Mouse (Mus musculus) stomach, embryonic 14.5 days (tissue): Measurements from ENCODE around the gene Ndrg3. TPM values are rescaled to one million over a fixed set of nuclear protein-coding genes. Genes with fewer than 3 reads are reported as not detected.

Experiments
- ATAC-seq: fragments of 200-750 bp; cut with Nextera tagmentation; 2 replicates; pipeline ENCODE4 v1.8.0; 2017; ENCODE audit warnings: low read depth, moderate TSS enrichment; ENCODE audit not compliant: insufficient number of reproducible peaks, insufficient read depth, low FRiP score
- H3K27ac ChIP-seq: fragments of 300-500 bp; sonication (generic); 2 replicates; pipeline ENCODE4 v1.5.1; 2014; ENCODE audit warnings: mild to moderate bottlenecking, low read length, moderate library complexity, mixed read lengths
- H3K27me3 ChIP-seq: fragments of 300-500 bp; sonication (generic); 2 replicates; pipeline ENCODE4 v1.6.1; 2014; ENCODE audit warnings: low read length, control low read depth, mixed read lengths; ENCODE audit not compliant: control insufficient read depth, insufficient read depth
- H3K36me3 ChIP-seq: fragments of 300-500 bp; sonication (generic); 2 replicates; pipeline ENCODE4 v1.6.1; 2014; ENCODE audit warnings: mild to moderate bottlenecking, control low read depth, low read length, moderate library complexity, mixed read lengths; ENCODE audit not compliant: control insufficient read depth, insufficient read depth
- H3K4me1 ChIP-seq: fragments of 300-500 bp; sonication (generic); 2 replicates; pipeline ENCODE4 v1.6.1; 2014; ENCODE audit warnings: low read length, control low read depth, mixed read lengths; ENCODE audit not compliant: control insufficient read depth, insufficient read depth
- H3K4me2 ChIP-seq: fragments of 300-500 bp; sonication (generic); replicated peaks from 2 replicates; pipeline ENCODE4 v1.6.1; 2014; ENCODE audit warnings: low read depth, low read length, control low read depth
- H3K4me3 ChIP-seq: fragments of 300-500 bp; sonication (generic); 2 replicates; pipeline ENCODE4 v1.5.1; 2014; ENCODE audit warnings: low read depth, low read length, control low read depth
- H3K9ac ChIP-seq: fragments of 300-500 bp; sonication (generic); replicated peaks from 2 replicates; pipeline ENCODE4 v1.6.1; 2014; ENCODE audit warnings: low read depth, mild to moderate bottlenecking, control low read depth, low read length, moderate library complexity, mixed read lengths
- H3K9me3 ChIP-seq: fragments of 300-500 bp; sonication (generic); 2 replicates; pipeline ENCODE4 v1.6.1; 2016; ENCODE audit warnings: low read depth, low read length, control low read depth; ENCODE audit not compliant: control insufficient read depth
- WGBS: fragments of 180-500 bp; shearing (Covaris S2); extraction: QIAGEN DNeasy Blood & Tissue Kit; methylation state at CpG from one replicate; pipeline ENCODE4 v1.1.7; 2014; 5-methylcytosine and 5-hydroxymethylcytosine counted together
- polyA plus RNA-seq: library from polyadenylated mRNA; unstranded; fragments of >200 nt; fragmentation: Nextera tagmentation; extraction: Ambion mirVana; gene quantifications from 2 replicates; pipeline ENCODE4 v1.2.1, GENCODE M21; 2014

The Ndrg3 gene
- polyA plus RNA-seq, 1 experiment from 2014 or later = 44.4 TPM

- Histone ChIP-seq H3K9me3 (peaks cover 6% of the 10 kb centered on the region; the same call in 1 of the 2 replicates), H3K27ac (no peak overlapping the region), H3K36me3 (peaks cover 86% of the 10 kb centered on the region), H3K27me3 (no peaks in the 10 kb centered on the region), H3K4me2 (no peak overlapping the region), H3K4me3 (no peak overlapping the region), H3K9ac (no peak overlapping the region), H3K4me1 (no peaks in the 10 kb centered on the region)
- 92% methylated on average over 4 of the region's 4 CpGs for WGBS
- ATAC-seq = no peak
Measured at GRCm38 (mm10) chr2:157028261-157028660, 36.4 kb upstream of the Ndrg3 start.

- Histone ChIP-seq H3K27me3 (no peaks in the 10 kb centered on the region), H3K4me3 (no peak overlapping the region), H3K4me1 (no peaks in the 10 kb centered on the region), H3K9ac (no peak overlapping the region), H3K27ac (no peak overlapping the region), H3K9me3 (peaks cover 6% of the 10 kb centered on the region; the same call in 1 of the 2 replicates), H3K4me2 (no peak overlapping the region), H3K36me3 (peaks cover 84% of the 10 kb centered on the region)
- 86% methylated on average over 21 of the region's 21 CpGs for WGBS
- ATAC-seq = peak; percentile 21; the same call in 1 of the 2 replicates
Measured at GRCm38 (mm10) chr2:157027106-157028008, 35.5 kb upstream of the Ndrg3 start.

- no peak overlapping the region for H3K9ac ChIP-seq
- 94% methylated on average over 16 of the region's 16 CpGs for WGBS
- H3K27me3 ChIP-seq = no peaks in the 10 kb centered on the region
- peaks cover 92% of the 10 kb centered on the region for H3K36me3 ChIP-seq
- no peak overlapping the region for H3K4me3 ChIP-seq
- ATAC-seq = no peak
- peaks cover 6% of the 10 kb centered on the region; the same call in 1 of the 2 replicates for H3K9me3 ChIP-seq
- no peak overlapping the region for H3K27ac ChIP-seq
- no peak overlapping the region for H3K4me2 ChIP-seq
- H3K4me1 ChIP-seq = no peaks in the 10 kb centered on the region
Measured at GRCm38 (mm10) chr2:157021156-157021555, 29.3 kb upstream of the Ndrg3 start.

- ATAC-seq = no peak
- WGBS = 93% methylated on average over 4 of the region's 4 CpGs
- H3K36me3 ChIP-seq = peaks cover 83% of the 10 kb centered on the region
Measured at GRCm38 (mm10) chr2:157019228-157019627, 27.4 kb upstream of the Ndrg3 start.

GRCm38 (mm10) chr2:157016529-157017270 is 24.8 kb upstream of the Ndrg3 start:
- H3K27ac ChIP-seq = no peak overlapping the region
- H3K4me2 ChIP-seq = no peak overlapping the region
- peaks cover 62% of the 10 kb centered on the region for H3K36me3 ChIP-seq
- no peaks in the 10 kb centered on the region for H3K27me3 ChIP-seq
- H3K4me1 ChIP-seq = no peaks in the 10 kb centered on the region
- ATAC-seq = no peak
- 80% methylated on average over 18 of the region's 18 CpGs for WGBS
- H3K4me3 ChIP-seq = no peak overlapping the region
- H3K9ac ChIP-seq = no peak overlapping the region
- no peaks in the 10 kb centered on the region for H3K9me3 ChIP-seq

More at GRCm38 (mm10) chr2:157019228-157019627, 27.4 kb upstream of the Ndrg3 start:
- H3K4me2 ChIP-seq = no peak overlapping the region
- H3K27me3 ChIP-seq = no peaks in the 10 kb centered on the region
- H3K9ac ChIP-seq = no peak overlapping the region
- no peak overlapping the region for H3K27ac ChIP-seq
- no peaks in the 10 kb centered on the region for H3K4me1 ChIP-seq
- no peaks in the 10 kb centered on the region for H3K9me3 ChIP-seq
- H3K4me3 ChIP-seq = no peak overlapping the region

GRCm38 (mm10) chr2:157012341-157012740 is 20.5 kb upstream of the Ndrg3 start:
- Histone ChIP-seq H3K4me3 (no peak overlapping the region), H3K9ac (no peak overlapping the region), H3K36me3 (peaks cover 20% of the 10 kb centered on the region), H3K9me3 (no peaks in the 10 kb centered on the region), H3K4me1 (peaks cover 7% of the 10 kb centered on the region; the same call in 1 of the 2 replicates), H3K27ac (no peak overlapping the region), H3K4me2 (no peak overlapping the region), H3K27me3 (no peaks in the 10 kb centered on the region)
- no peak for ATAC-seq
- 76% methylated on average over 6 of the region's 6 CpGs for WGBS

- Histone ChIP-seq H3K27me3 (no peaks in the 10 kb centered on the region), H3K9ac (no peak overlapping the region), H3K4me2 (no peak overlapping the region), H3K27ac (no peak overlapping the region), H3K9me3 (no peaks in the 10 kb centered on the region), H3K36me3 (peaks cover 5% of the 10 kb centered on the region; the same call in 1 of the 2 replicates), H3K4me3 (no peak overlapping the region), H3K4me1 (peaks cover 11% of the 10 kb centered on the region; the same call in 1 of the 2 replicates)
- ATAC-seq = no peak
- 30% methylated on average over 11 of the region's 11 CpGs for WGBS
Measured at GRCm38 (mm10) chr2:157010634-157011310, 18.9 kb upstream of the Ndrg3 start.

GRCm38 (mm10) chr2:157010121-157010520 is 18.3 kb upstream of the Ndrg3 start:
- Histone ChIP-seq H3K36me3 (peaks cover 5% of the 10 kb centered on the region; the same call in 1 of the 2 replicates), H3K4me2 (no peak overlapping the region), H3K9me3 (no peaks in the 10 kb centered on the region), H3K27ac (no peak overlapping the region), H3K9ac (no peak overlapping the region), H3K4me1 (peaks cover 12% of the 10 kb centered on the region; the same call in 1 of the 2 replicates), H3K27me3 (no peaks in the 10 kb centered on the region), H3K4me3 (no peak overlapping the region)
- no peak for ATAC-seq
